Mouse (Mus musculus): ENCODE data around the gene Fam160b1.

- TF ChIP-seq MAFK (IDR thresholded peaks at IDR 0.05; ENCODE audit: insufficient read depth, low read depth, low read length) = no peak
- TF ChIP-seq CHD2 (IDR thresholded peaks at IDR 0.05; ENCODE audit: low read depth, low read length) = 0 out of 2 replicates have a peak, but pooled peaks have one; percentile 35
- TF ChIP-seq ZC3H11A (IDR thresholded peaks at IDR 0.05; ENCODE audit: borderline replicate concordance, low read depth, low read length) = no peak
Measured at GRCm38 (mm10) chr19:57333356-57333755, 27.1 kb upstream of the Fam160b1 start.

Measured in ES-E14 (cell line).